Mouse (Mus musculus): Measurements from ENCODE around the gene Pam. TPM values are rescaled to one million over a fixed set of nuclear protein-coding genes. Genes with fewer than 3 reads are reported as not detected.

The Pam gene
- polyA plus RNA-seq, 1 experiment from 2014 or later, result 32.9 TPM

DNA sequence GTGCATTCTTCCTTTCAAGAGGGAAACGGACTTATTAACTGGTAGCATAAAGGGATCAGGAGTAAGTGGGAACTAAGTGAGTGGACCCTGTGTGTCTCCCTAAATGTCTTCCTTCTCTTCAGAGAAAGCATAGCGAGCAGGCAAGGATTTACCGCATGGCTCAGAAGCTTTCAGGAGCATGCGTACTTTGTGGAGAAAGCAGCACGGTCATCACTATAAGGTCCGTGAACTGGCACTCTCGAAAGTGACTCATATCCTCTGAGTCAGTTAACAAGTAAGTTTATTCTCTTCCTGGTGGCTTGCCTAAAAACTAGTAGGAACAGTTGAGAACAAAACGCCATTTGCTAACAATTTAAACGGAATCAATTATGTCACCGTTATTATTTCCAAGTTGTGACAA, 184.6 kb downstream of the Pam start:
- Histone ChIP-seq H3K36me3 (ENCODE audit: inconsistent target) (no peaks in the 10 kb centered on the region), H3K79me2 (ENCODE audit: inconsistent target) (no peaks in the 10 kb centered on the region), H3K4me3 (ENCODE audit: inconsistent target) (no peak overlapping the region), H3K27ac (no peak overlapping the region)
- WGBS (ENCODE audit: missing documents), result 88% methylated on average over 10 of the region's 10 CpGs

DNA sequence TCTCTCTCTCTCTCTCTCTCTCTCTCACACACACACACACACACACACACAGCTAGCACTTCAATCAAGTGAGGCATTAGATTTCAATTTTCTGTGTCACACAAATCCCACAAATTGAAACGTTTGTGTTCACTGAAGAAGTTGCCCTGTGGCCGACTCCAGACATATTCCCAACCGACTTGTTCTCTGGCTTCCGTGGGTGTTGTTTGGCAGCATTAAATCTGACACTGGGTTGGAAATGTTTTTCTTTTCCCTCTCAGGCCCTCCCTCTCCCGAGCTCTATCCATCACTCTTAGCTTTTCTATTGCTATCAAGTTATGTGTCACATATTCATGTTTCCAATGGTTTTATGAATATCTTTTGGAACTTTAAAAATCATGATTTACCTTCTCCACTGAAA, 185.9 kb downstream of the Pam start:
- WGBS (ENCODE audit: missing documents), result 89% methylated on average over 5 of the region's 5 CpGs
- Histone ChIP-seq H3K4me3 (ENCODE audit: inconsistent target) (no peak overlapping the region), H3K79me2 (ENCODE audit: inconsistent target) (no peaks in the 10 kb centered on the region), H3K27ac (no peak overlapping the region), H3K36me3 (ENCODE audit: inconsistent target) (no peaks in the 10 kb centered on the region)

DNA sequence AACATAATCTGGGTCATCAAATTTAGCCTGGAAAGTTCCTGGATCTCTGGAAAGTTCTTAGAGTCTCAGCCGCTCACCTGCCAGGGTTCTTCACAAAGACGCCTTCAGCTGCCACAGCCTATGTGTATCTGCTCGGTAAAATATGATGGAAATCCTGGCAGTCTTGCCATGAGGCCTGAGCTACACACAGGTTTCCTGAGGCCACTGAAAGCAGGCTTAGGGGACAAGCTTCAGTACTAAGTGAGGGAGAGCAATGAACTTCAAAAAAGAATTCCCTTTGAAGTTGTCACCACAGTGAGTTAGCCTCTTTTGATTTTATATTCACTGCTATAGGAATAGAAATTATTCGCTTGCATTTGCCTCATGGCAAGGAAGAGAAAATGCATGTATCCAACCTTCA, 186.7 kb downstream of the Pam start:
- Histone ChIP-seq H3K4me3 (ENCODE audit: inconsistent target) (no peak overlapping the region), H3K27ac (no peak overlapping the region), H3K79me2 (ENCODE audit: inconsistent target) (no peaks in the 10 kb centered on the region), H3K36me3 (ENCODE audit: inconsistent target) (no peaks in the 10 kb centered on the region)
- 94% methylated on average over 4 of the region's 4 CpGs for WGBS (ENCODE audit: missing documents)

DNA sequence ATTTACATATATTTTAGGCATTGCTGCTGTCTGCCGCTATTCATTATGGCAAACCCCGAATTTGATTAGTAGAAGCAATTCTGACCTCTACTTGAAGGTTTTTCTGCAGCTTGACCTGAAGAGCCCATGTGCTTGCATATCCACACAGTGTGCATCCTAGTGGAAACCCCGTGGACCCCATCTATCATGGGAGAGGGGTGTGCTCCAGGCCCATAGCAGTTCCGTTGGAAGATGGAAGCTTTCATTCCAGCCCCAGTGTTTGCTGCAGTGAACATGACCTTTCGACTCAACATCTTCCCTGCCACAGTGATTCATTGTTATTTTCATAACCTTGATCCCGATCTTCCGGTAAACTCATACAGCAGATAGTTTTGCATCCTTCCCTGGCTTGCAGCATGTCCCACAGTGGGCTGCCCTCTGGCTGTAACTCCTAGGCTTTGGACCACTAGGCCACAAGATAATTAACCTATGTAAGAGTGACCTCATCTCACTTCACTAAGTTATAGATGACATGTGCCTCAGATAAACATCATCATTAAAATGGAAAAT, 191.5 kb downstream of the Pam start:
- no peaks in the 10 kb centered on the region for H3K36me3 ChIP-seq (ENCODE audit: inconsistent target)
- H3K27ac ChIP-seq, result no peak overlapping the region
- no peak overlapping the region for H3K4me3 ChIP-seq (ENCODE audit: inconsistent target)
- 95% methylated on average over 7 of the region's 7 CpGs for WGBS (ENCODE audit: missing documents)
- no peaks in the 10 kb centered on the region for H3K79me2 ChIP-seq (ENCODE audit: inconsistent target)

DNA sequence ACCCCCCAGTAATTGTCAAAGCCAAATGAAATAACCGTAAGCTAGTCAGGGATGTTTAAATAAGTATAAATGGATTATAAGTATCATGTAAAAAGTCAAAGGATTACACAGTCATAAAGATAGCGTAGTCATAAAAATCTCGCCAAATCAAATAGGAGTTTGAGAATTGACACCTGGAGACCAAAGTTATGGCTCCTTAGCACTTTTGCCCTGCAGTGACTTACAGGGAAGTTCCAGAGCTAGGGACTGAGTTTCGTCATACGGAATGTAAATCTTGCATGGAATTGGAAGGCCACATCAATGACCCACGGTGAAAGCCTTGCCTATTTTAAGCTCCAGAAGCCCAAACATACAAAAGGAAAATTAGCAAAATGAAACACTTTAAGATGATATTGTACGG, 192.6 kb downstream of the Pam start:
- Histone ChIP-seq H3K79me2 (ENCODE audit: inconsistent target) (no peaks in the 10 kb centered on the region), H3K4me3 (ENCODE audit: inconsistent target) (no peak overlapping the region), H3K36me3 (ENCODE audit: inconsistent target) (no peaks in the 10 kb centered on the region), H3K27ac (no peak overlapping the region)
- WGBS (ENCODE audit: missing documents), result 94% methylated on average over 7 of the region's 7 CpGs

DNA sequence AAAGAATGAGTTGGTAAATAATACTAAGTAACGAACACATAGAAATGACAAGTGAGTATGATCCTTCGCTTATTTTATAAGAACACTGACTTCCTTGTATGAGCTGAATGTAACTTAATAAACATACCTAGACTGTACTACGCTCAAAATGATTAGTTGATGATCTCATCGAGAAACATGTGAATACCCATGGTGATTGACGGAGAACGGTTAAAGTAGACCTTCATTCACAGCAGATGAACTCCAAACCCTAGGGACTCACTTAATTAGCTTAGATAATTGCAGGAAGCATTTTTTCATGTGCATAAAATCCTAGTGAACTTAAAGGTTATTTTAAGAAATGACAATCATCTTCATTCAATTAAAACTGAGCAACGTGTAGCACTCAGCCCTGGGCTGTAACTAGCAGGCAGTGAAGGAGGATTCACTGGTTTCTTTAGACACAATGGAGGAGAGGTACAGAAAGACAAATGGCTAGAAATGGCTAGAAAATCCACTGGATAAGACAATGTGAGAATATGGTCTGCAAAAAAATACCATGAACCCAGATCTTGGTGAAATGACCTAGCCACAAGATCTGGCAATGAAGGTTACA, 194.8 kb downstream of the Pam start:
- 90% methylated on average over 7 of the region's 7 CpGs for WGBS (ENCODE audit: missing documents)
- Histone ChIP-seq H3K36me3 (ENCODE audit: inconsistent target) (no peaks in the 10 kb centered on the region), H3K4me3 (ENCODE audit: inconsistent target) (no peak overlapping the region), H3K27ac (no peak overlapping the region), H3K79me2 (ENCODE audit: inconsistent target) (no peaks in the 10 kb centered on the region)

DNA sequence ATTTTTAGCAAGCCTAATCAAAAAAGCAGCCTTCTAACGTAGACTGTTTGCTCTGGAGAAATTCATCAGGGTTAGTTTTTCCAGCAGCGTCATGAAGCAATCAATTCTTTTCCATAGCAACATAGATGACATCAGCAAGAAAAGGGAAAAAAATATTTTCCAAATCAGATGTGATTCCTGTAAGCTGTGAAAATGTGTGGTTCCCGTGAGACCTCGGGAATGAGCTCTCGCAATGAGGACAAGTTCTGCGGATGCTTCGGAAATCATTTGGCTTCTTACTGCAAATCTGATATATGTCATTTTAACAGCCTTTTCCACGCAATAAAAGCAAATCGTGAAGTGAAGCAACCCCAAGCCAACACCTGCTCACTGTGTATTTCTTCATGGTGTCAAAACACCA, 207.9 kb downstream of the Pam start:
- H3K27ac ChIP-seq, result no peak overlapping the region
- no peaks in the 10 kb centered on the region for H3K79me2 ChIP-seq (ENCODE audit: inconsistent target)
- no peak overlapping the region for H3K4me3 ChIP-seq (ENCODE audit: inconsistent target)
- whole genome bisulfite sequencing (ENCODE audit: missing documents), result 95% methylated on average over 9 of the region's 9 CpGs
- H3K36me3 ChIP-seq (ENCODE audit: inconsistent target), result no peaks in the 10 kb centered on the region

DNA sequence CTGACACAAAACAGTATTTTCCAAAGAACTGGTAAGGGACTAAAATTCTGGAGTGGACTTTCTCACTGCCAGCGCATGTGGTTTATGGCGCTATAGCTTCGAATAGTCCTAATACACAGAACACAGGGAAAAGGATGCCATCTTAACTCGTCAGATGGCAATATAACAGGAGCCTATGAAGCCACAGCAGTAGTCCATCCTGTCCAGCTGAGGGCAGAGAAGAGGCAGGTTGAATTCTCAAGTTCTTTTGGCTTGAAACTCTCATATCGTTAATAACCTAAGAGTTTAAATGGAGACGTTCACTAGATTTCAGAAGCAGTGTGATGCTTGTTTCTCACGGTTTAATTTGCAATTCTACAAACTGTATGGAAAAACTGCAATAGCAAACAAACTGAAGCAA, 211.9 kb downstream of the Pam start:
- no peak overlapping the region for H3K4me3 ChIP-seq (ENCODE audit: inconsistent target)
- 98% methylated on average over 7 of the region's 7 CpGs for WGBS (ENCODE audit: missing documents)
- no peaks in the 10 kb centered on the region for H3K79me2 ChIP-seq (ENCODE audit: inconsistent target)

DNA sequence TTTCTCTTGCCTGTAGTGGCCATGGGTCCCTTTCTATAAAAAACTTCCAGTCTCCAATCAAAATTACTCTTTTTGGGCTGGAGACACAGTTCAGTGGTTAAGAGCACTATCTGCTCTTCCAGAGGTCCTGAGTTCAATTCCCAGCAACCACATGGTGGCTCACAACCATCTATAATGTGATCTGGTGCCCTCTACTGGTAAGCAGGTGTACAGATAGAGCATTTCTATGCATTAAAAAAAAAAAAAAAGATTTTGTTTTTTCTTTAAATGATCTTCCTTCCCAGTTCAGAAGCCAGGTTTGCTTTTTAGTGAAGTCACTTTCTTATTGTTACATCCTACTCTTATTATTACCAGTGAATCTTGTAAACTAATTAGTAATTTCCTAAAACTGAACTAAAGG, 218.4 kb downstream of the Pam start:
- Histone ChIP-seq H3K36me3 (ENCODE audit: inconsistent target) (no peaks in the 10 kb centered on the region), H3K79me2 (ENCODE audit: inconsistent target) (no peaks in the 10 kb centered on the region), H3K4me3 (ENCODE audit: inconsistent target) (no peak overlapping the region), H3K27ac (no peak overlapping the region)

More for the DNA sequence above, 211.9 kb downstream of the Pam start:
- Histone ChIP-seq H3K27ac (no peak overlapping the region), H3K36me3 (ENCODE audit: inconsistent target) (no peaks in the 10 kb centered on the region)

DNA sequence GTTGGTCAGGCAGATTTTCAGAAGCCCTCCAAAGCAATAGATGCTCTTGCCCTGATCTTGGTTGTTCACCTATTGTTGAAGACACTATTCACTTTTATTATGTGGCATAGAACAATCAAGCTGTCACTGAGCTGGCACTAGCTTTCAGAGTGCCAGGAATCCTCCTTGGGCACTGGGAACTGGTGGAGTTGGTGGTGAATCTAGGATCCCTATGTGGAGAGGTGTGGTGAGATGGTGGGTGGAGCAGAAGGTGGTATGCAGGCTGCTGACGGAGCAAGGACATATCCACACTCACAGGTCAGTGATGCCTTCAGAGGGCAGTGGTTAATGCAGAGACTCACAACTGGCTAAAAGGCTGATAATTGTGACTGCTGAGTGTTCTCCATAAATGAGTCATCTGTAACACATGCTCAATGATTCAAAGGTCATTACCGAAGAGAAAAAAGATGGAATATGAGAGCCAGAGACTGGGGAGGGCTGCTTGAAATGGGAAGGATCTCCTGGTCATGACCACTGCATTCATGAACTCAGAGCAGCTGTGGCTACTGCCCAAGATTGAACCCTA, 221.9 kb downstream of the Pam start:
- Histone ChIP-seq H3K27ac (no peak overlapping the region), H3K36me3 (ENCODE audit: inconsistent target) (no peaks in the 10 kb centered on the region), H3K79me2 (ENCODE audit: inconsistent target) (no peaks in the 10 kb centered on the region), H3K4me3 (ENCODE audit: inconsistent target) (no peak overlapping the region)
- 84% methylated on average over 2 of the region's 2 CpGs for WGBS (ENCODE audit: missing documents)

DNA sequence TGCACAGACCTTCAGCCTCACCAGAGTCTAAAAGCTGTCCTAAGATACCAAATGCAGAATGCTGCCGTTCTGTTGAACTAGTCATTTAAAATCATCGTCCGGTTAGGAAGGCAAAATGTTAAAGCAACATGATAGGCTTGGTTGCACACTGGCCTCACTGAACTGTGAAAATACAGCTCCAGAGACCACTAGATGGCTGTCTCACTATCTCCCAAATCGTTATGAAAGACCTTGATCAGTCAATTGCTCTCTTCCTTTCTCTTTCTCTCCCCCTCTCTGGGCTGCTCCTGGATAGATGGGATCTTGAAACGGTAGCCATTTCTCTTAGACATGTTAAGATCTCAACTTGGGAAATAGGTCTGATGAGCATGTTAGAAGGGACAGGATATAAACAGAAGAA, 223.0 kb downstream of the Pam start:
- WGBS (ENCODE audit: missing documents), result 75% methylated on average over 5 of the region's 5 CpGs
- Histone ChIP-seq H3K36me3 (ENCODE audit: inconsistent target) (no peaks in the 10 kb centered on the region), H3K4me3 (ENCODE audit: inconsistent target) (no peak overlapping the region), H3K27ac (no peak overlapping the region), H3K79me2 (ENCODE audit: inconsistent target) (no peaks in the 10 kb centered on the region)

DNA sequence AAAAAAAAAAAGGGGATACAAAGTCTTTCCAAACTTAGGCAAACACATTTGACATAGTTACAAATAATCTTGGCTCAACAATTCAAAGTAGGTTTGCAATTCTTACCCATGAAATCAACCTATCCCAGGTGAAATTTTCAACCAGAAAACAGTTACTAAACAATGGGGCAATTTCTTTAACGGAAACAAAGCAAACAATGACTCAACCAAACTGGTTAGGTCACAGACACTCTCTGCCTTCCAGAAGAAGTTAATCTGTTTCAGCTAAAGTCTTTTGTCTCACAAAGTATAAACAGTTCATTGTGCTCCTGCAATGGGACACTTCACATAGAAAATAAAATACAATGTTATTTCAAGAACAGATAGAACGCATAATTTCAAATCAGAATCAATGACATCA, 223.4 kb downstream of the Pam start:
- 96% methylated on average over 2 of the region's 2 CpGs for WGBS (ENCODE audit: missing documents)
- Histone ChIP-seq H3K4me3 (ENCODE audit: inconsistent target) (no peak overlapping the region), H3K36me3 (ENCODE audit: inconsistent target) (no peaks in the 10 kb centered on the region), H3K27ac (no peak overlapping the region), H3K79me2 (ENCODE audit: inconsistent target) (no peaks in the 10 kb centered on the region)

DNA sequence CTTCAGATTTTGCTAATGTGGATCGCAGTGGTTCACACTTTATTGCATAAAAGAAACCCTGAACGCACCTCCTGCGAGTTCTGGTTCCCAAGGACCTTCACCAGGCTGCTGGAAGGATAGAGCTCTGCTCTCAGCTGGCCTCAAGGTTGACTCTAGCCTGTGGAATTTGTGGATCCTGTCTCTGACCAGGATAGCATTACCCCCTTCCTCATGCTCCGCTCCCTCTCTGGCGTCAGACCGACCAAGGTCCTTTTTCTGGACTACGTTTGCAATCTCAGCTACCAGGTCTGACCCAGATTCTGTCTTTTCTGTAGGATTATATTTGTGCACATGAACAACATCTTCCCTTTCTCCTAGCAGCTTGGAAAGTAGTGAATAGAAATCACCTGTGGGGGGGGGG, 231.3 kb downstream of the Pam start:
- Histone ChIP-seq H3K36me3 (ENCODE audit: inconsistent target) (no peaks in the 10 kb centered on the region), H3K4me3 (ENCODE audit: inconsistent target) (no peak overlapping the region), H3K79me2 (ENCODE audit: inconsistent target) (no peaks in the 10 kb centered on the region), H3K27ac (no peak overlapping the region)
- WGBS (ENCODE audit: missing documents), result 93% methylated on average over 7 of the region's 7 CpGs

DNA sequence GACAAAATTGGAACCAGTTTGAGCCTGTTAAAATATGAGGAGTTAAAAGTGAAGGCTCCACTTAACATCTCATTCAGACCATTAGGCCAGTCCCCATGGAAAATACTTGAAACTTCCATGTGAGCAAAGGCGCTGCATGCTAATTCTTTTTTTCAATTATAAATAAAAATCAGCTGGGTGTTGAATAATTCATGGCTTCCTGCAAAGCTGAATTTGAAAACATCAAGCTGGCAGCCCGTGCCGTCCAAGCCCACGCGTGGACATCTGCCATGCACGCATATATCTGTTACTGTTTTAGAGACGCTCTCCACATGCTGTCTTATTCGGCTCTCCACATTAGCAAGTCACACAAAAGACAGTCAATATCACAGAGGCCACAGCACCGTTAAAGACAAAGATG, 232.3 kb downstream of the Pam start:
- no peak overlapping the region for H3K27ac ChIP-seq
- H3K4me3 ChIP-seq (ENCODE audit: inconsistent target), result no peak overlapping the region
- no peaks in the 10 kb centered on the region for H3K36me3 ChIP-seq (ENCODE audit: inconsistent target)
- WGBS (ENCODE audit: missing documents), result 95% methylated on average over 9 of the region's 9 CpGs
- H3K79me2 ChIP-seq (ENCODE audit: inconsistent target), result no peaks in the 10 kb centered on the region

DNA sequence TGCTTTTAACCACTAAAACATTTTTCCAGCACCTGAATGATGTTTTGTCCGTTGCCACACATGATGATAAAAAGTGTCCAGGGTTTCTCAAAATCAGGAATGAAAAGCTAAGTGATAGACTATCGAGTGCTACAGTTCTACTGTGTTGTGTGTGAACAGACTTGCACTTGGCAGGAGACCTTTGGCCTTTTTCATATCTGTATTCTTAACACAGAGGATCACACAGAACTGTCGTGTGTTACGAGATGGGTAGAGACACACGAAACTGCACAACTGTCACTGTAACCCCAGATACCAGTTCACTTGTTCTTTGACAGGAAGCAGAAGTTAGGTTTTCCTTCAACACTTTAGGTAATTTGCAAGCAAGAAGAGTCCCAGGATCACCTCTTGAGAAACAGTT, 232.7 kb downstream of the Pam start:
- no peak overlapping the region for H3K4me3 ChIP-seq (ENCODE audit: inconsistent target)
- 88% methylated on average over 5 of the region's 5 CpGs for WGBS (ENCODE audit: missing documents)
- H3K27ac ChIP-seq, result no peak overlapping the region
- no peaks in the 10 kb centered on the region for H3K36me3 ChIP-seq (ENCODE audit: inconsistent target)
- H3K79me2 ChIP-seq (ENCODE audit: inconsistent target), result no peaks in the 10 kb centered on the region

DNA sequence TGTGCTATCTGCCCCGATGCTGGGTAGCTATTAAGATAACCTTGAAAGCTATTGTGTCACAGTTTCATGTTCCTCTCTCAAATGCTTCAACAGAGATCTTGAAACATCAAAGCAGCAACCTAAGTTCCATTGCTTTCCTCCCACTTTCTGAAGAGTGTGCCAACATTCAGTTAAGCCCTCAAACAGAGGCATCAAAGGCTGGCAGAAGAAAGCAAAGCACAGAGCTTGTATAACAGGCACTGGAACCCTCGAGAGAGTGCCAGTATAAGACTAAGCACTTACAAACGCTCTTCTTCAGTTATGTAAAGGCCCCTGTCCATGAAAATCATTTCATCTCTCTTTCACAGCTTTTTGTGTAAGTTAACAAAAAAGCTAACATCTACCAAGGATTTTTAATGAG, 241.2 kb downstream of the Pam start:
- no peaks in the 10 kb centered on the region for H3K79me2 ChIP-seq (ENCODE audit: inconsistent target)
- no peak overlapping the region for H3K4me3 ChIP-seq (ENCODE audit: inconsistent target)
- no peaks in the 10 kb centered on the region for H3K36me3 ChIP-seq (ENCODE audit: inconsistent target)
- WGBS (ENCODE audit: missing documents), result 94% methylated on average over 3 of the region's 3 CpGs
- H3K27ac ChIP-seq, result no peak overlapping the region
